Mouse (Mus musculus) gastrocnemius, adult 2 months (tissue): ENCODE measurements around the gene Speer4f1. TPM values are rescaled to one million over a fixed set of nuclear protein-coding genes. Genes with fewer than 3 reads are reported as not detected.

ENCODE experiments used
- DNase-seq: peaks from one replicate; pipeline ENCODE4 v3.0.0; 2022
- H3K27ac ChIP-seq: fragments of 200-600 bp; 2 replicates; pipeline ENCODE4 v1.8.1; 2022; ENCODE audit warnings: mild to moderate bottlenecking
- H3K4me3 ChIP-seq: fragments of 200-600 bp; 2 replicates; pipeline ENCODE4 v1.8.1; 2022; ENCODE audit warnings: mild to moderate bottlenecking, moderate library complexity
- CTCF ChIP-seq: fragments of 200-600 bp; IDR thresholded peaks from 2 replicates; pipeline ENCODE4 v1.8.1; 2022; ENCODE audit warnings: antibody characterized with exemption, mild to moderate bottlenecking, moderate library complexity
- intact Hi-C: fragments of 180-260 bp; cut with DNase I; formaldehyde crosslinking; loops from one replicate; pipeline ENCODE4 v1.15.1; 2025
- total RNA-seq, 2 experiments: library from RNA; stranded (reverse); gene quantifications; 2 replicates each; pipeline ENCODE4 v1.2.3; 2021

The Speer4f1 gene
- total RNA-seq, 2 experiments from 2014 or later: not detected

DNA sequence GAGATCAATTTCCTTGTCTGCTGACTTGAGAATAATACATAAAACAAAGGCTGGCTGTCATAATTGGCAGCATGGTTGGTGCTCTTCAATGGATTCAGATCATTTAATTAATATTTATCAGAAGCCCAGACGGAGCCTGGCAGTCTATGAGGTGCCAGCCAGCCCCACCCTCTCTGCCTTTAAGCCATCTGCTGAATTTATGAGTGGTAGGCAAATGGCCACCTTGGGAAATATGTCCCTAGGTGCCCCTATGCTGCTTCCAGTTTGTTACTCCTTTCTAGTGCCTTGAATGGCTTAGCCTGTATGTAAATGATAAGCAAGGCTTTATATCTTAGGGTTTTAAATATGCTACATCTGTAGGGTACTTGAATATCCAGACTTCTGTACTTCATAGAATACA lies 25.0 kb downstream of the Speer4f1 start:
- intact Hi-C loops: no loop called here
- H3K4me3 ChIP-seq: no peak overlapping the region
- H3K27ac ChIP-seq: no peak overlapping the region
- TF ChIP-seq CTCF: no peak
- DNase-seq: no peak

DNA sequence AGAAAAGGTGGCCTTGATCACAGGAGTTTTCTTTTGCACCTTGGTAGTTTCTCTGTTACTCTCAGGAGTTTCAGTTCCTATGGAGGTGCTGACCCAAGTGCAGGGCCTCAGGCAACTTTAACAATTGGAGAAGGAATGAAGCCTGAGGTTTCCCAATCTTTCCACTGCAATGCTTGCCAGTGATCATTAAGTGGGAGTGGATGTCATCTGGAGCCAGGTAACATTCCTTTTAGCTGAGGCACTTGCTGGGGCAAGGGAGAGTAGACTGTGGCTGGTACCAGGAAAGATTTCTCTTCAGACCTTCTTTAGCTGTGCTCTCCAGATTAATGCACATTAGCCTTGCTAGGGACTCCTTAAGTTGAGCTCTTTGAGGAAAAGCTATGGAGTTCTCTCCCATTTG lies 29.6 kb downstream of the Speer4f1 start:
- intact Hi-C loops: no loop called here
- TF ChIP-seq CTCF: no peak
- DNase-seq: no peak
- Histone ChIP-seq H3K27ac (no peak overlapping the region), H3K4me3 (no peak overlapping the region)

DNA sequence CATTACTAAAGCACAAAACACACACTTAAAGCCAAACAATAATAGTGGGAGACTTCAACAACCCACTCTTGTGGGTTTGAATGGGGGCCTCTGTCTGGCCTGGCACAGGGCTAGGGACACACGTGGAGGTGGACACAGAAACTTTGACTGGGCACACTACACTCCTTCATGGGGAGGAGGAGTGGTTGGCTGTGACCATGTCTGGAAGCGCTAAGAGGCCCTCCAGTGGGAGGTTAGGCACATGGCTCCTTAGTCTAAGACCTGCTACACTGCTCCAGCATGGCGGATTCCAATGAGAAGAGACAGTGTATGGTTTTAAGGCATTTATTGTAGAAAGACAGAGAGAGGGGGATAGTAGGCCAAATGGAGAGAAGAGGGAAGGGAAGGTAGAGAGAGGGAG lies 32.1 kb downstream of the Speer4f1 start:
- no peak for TF ChIP-seq CTCF
- H3K4me3 ChIP-seq: no peak overlapping the region
- no peak for DNase-seq
- no peak overlapping the region for H3K27ac ChIP-seq
- intact Hi-C loops: no loop called here

Other genes starting within 250 kb of the Speer4f1 start
- not detected for gene Speer4f2, start 102.9 kb upstream of the Speer4f1 start, total RNA-seq
- 10 to 100 TPM; 48.1 to 59.1 TPM for gene Sema3c, start 98.2 kb downstream of the Speer4f1 start, total RNA-seq